Mouse (Mus musculus) CH12.LX (cell line): ENCODE measurements around the gene Mfsd4a.

Experiments
- EP300 ChIP-seq: IDR thresholded peaks from 2 replicates; pipeline ENCODE4 v1.6.1; 2011; ENCODE audit warnings: low read length, improper control_type of control experiment
- GABPA ChIP-seq: IDR thresholded peaks from 2 replicates; pipeline ENCODE4 v1.6.1; 2012; ENCODE audit warnings: low read depth, low read length, improper control_type of control experiment, inconsistent platforms; ENCODE audit not compliant: insufficient replicate concordance
- USF2 ChIP-seq: conservative IDR thresholded peaks from 2 replicates; pipeline ENCODE4 v1.6.1; 2011; ENCODE audit warnings: low read depth, low read length, improper control_type of control experiment

DNA sequence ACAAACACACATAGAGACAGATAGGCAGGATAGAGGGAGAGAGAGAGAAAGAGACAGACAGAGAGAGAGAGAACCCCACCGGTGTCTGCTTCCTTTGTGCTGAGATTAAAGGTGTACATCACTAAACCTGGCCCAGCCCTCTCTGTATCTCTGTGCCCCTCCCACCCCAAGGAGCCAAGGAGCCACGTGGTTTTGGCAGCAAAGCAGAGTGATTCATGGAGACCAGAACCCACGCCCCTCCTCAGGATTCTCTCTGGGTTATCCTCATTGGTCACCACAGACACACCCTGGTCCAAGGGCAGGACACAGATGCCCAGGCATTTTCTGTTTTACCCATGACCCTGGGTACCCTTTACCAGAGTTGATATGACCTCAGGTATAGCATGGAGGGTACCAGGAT, 45.2 kb upstream of the Mfsd4a start:
- TF ChIP-seq USF2 = no peak
- no peak for TF ChIP-seq EP300
- TF ChIP-seq GABPA = no peak
